Mouse (Mus musculus) testis, postnatal 10 days (tissue): ENCODE data around the gene Fnbp1l.
A peak's percentile ranks its signal among the peaks of the same experiment; 100 is the strongest.

Experiments used
- DNase-seq: peaks from one replicate; pipeline ENCODE4 v3.0.0; 2021; ENCODE audit warnings: low spot score

Gene Fnbp1l

DNA sequence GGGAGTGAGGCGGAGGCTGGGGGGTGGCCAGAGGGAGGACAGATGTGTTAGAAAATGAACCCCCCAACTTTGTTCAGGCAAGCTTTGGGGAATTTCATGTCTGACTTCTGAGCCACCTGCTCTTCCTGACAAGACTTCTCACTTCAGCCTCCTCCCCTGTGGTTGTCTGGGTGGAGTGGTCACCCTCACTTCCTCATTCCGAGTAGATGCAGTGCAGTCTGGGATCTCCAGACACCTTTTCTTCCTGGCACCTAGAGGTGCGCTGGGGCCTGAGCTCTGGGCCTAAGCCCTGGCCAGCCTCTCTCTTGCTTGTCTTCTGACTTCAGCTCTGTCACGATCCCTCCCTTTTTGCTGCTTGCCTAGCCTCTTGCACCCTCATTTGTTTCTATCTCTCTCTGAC, 98.6 kb downstream of the Fnbp1l start:
- no peak for DNase-seq

DNA sequence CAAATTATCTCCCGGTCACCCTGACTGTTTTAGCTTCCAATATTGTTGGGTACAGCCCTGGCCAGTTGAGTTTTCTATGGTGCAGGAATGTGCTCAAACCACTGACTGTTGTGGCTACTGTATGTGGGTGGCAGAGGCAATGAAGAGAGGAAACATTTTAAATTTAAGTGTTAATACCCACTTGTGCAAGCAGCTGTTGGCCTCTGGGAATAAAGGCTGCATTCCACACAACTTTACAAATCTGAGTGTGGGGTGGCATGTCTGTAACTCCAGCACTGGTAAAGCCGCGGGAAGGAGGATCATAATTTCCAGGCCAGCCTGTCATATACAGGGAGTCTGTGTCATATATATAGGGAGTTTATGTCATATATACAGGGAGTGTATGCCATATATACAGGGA, 99.2 kb downstream of the Fnbp1l start:
- no peak for DNase-seq

DNA sequence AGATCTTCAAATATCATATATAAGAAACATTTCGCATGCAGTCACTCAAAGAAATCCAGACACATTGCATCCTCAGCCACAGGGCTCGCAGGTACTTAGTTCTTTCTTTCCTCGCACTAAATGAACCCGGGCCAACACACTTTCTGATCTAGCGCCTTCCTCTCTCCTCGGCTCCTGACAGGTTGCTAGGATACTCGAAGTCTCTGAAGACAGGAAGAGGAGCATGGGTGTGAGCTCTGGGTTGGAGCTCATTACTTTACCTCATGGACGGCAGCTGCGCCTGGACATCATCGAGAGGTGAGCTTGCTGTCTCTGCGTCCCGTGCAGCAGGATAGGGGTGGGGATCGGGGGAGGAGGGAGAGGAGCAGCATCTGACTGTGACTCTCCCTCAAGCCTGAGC, 100.4 kb downstream of the Fnbp1l start:
- no peak for DNase-seq

DNA sequence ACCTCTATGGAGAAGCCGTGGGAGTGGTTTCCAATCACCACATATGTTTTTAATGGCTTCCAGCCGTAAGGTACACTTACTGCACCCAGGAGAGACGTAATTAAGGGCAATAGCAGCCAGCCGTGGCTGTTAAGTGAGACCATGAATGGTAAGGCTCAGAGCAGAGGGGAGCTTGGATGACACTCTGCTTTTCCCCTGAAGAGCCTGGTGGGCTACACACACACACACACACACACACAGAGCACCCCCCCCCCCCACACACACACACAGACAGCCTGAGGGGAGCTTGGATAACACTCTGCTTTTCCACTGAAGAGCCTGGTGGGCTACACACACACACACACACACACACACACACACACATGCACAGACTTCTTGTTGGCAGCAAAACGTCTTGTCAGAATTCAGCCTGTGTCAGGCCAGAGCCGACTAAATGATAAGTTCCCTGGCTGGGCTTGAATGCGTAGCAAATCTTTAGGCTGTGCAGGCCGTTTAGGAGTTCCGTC, 101.2 kb downstream of the Fnbp1l start:
- no peak for DNase-seq

DNA sequence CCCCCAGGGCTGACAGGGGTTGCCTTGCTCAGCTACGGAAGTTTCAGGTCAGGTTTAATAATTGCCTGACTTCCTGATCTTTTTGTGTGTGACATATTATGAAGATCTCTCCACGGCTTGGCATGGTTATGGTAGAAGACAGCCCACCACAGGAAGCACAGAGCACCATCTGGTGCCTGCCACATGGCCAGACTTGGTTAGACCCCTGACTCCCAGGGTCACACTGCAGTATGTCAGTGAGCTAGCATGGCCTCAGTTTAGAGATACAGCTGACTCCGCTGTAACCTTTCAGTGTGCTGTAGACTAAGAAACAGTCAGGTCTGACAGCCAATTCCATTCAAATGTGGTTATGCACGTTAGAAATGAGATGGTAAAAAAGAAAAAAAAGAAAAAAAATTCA, 101.8 kb downstream of the Fnbp1l start:
- no peak for DNase-seq

DNA sequence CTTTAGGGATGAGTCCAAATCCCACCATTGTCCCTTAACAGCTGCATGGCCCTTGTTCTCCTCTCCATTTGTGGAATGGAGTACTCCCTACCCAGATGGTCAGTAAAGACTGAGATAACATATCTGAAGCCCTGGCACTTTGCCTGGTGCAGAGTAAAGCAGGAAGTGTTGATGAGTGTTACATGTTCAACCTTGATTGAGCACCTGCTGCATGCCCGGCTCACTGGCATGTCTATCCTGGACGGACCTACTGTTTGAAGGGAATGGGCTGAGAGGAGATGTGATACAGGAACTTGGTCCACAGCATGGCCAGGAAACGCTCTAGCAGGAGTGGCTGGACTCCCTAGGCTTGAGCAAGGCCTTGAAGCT, 103.2 kb downstream of the Fnbp1l start:
- no peak for DNase-seq

DNA sequence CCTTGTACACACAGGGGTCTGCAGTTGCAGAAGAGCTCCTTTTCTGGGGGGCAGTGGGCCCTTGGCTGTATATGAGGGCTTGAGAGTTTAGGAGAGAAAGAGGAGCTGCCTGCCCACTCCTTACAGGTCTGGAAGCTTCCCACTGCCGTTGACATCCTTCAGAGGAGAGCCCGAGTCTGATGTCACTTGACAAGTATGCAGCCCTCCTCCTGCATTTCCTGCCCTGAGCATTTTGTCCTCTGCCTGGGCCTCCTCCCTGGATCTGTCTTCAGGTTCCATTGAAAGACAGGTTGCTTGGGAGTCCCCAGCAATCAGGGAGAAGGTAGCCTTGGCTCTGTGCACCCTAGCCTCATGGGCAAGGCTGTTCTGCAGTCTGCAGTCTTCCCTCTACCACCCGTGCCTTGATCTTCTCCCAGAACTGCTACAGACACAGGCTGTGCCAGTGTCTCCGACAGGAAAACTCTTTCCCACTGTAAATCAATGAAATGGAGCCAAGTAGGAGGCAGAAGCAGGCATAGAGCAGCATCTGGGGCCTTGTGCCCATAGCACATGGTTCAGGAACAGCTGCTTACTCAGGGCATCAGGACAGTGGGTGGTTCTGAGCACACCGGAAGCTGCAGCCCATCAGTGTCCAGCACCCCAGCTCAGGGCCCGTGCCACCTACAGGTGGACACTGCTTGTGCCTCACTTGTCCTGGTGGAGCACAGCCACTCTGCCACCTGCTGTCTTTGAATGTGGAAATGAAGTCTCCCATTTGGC, 103.8 kb downstream of the Fnbp1l start:
- DNase-seq, result no peak

DNA sequence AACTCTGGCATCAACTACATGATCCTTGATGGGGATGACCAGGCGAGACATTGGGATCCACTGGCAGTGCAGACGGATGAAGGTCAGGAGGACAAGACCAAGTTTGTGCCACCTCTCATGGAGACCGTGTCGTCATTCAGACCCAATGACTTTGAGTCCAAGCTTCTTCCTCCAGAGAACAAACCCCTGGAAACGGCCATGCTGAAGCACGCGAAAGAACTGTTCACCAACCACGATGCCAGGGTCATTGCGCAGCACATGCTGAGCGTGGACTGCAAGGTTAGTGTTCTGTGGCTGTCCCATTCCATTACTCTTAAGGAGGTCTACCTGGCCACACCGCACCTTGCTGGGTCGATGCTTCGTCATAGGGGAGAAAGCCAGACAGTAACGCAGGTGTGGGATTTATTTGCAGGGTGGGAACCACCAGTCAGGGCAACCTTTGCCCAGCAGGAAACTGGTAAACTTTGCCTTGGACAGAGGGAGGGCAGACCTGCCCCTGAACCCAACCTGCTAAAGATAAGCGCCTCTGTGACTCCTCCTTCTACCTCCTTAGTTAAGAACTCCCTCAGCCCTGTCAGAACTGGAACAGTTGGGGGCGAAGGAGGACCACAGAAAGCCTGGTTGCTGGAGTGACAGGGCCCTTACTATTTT, 106.7 kb downstream of the Fnbp1l start:
- no peak for DNase-seq

DNA sequence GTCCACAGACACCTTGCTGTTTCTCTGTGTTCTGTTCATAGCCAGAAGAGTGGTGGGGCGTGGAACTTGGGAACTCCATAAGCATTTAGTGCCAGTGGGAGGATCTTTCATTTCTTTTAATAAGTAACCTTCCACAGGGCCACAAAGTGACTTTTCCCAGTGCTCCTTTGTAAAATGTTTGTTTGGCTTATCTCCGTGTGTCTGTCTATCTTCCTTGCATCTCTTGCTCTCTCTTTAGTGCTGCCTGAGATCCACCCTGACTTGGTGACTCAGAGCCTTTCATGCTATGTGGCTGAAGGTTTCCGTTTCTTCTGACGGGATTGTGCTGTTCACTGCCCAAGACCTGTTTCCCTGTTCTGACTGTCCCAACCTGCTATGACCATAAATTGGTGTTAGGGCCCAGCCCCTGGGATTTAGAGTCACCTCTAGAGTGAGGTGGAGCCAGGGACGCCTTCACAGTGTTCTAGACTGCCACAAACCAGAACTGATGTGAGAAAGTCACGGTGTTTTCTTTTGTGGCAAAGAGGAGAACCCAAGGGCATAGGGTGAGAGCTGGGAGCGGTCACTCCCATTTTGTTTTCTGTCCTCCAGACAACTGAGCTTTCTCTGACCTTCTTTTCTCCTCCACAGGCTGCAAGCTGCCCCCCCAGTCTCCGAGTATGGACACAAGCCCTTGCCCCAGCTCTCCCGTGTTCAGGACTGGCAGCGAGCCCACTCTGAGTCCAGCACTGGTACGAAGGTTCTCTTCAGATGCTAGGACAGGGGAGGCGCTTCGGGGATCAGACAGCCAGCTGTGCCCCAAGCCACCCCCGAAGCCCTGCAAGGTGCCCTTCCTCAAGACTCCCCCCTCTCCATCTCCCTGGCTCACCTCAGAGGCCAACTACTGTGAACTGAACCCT, 107.5 kb downstream of the Fnbp1l start:
- no peak for DNase-seq

DNA sequence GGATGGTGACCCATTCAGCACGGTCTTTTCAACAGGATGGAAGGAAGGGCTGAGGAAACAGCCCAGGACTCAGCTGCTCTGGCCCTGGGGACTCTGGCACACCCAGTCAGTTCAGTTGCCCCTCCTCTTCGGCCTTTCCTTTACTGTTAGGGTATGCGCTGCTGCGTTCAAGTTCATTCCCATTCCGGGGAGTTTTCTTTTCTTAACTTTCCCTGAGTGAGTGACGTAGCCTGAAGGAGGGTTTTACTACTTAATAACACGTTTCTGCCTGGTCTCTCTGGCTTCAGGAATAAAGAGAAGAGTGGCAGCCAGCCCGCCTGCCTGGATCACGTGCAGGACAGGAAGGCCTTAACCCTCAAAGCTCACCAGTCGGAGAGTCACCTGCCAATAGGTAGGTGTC, 108.6 kb downstream of the Fnbp1l start:
- no peak for DNase-seq

DNA sequence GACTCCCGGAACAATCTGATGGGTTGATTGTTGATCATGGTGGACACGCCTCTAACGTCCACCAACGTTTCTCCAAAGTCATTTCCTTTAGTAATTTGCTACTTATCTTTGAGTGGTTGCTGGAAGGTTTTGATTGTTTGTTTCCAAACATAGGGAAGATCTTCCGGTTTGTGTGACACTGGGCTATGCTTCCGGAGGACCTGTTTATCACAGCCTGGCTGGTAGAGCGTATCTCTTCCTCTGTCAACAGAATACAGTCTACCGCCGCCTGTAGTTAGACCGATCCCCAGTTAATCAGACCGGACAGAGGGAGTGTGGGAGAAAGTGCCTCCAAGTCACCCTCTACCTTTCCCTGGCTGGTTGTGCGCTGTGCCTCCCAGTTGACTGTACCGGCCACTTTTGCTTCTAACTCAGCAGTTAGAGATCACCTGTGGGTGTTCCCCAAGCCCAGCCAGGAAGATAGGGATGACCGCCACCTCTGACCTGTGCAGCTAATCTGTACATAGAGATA, 109.2 kb downstream of the Fnbp1l start:
- no peak for DNase-seq

DNA sequence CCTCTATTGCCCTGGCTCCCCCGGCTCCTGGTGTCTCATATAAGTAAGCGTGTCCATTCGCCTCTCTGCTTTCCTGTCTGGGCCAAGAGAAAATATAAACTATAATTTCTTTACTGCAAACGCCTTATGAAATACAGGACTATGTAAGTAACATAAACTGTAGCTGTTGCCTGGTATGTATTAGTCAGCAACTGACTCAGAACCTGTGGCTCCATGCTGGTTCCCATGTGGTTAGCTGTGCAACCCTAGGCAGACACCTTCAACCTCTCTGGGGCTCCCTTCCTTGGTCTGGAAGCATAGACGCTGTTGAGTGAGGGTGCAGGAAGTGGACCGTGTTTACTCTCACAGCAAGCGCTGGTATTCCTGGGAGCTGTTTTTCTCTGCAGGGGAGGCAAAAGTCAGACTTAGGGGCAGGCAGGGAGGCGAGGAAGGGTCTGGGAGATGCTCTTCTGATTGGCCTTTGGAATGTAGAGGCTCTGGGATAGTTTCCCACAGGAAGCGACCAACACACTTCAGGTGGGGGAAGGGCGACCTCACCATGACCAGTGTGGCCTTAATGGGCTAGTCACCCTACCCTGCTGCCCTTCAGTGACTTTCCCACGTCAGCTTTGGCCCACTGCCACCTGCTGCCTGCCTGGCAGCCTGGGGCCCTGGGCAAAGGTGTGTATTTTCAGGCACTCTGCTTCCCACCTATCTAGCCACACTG, 109.8 kb downstream of the Fnbp1l start:
- peak; percentile 58 for DNase-seq

DNA sequence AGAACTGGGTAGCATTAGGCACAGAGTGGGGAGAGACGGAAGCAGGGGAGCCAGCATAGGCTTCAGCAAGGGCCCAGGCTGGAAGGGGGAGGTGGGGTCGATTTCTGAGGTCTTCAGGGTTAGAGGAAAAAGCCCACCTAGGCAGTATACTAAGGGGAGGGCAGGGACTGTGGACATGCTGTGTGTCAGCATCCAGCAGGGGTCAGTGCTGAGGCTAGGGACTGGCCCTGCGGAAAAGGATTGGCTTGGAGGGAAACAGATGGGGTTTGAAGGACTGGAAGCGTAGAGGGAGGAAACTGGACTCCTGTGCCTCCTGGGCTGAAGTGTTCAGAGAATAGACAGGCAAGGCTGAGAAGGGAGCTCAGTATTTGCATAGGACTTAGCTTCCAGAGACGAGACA, 110.4 kb downstream of the Fnbp1l start:
- peak; percentile 80 for DNase-seq

DNA sequence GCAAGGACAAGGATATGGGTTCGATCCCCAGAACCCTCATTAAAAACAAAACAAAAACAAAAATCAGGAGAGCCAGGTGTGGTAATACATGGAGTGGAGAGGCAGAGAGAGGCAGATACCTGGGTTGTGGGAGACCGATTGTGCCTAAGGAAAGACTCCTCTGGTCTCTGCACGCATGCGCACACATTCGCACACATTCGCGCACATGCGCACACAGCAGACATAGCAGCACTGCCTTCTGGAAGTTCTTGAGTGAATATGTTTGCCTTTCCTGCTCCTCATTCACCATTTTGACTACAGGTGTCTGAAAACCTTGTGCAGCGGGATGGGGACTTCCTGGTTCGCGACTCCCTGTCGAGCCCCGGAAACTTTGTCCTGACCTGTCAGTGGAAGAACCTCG, 111.7 kb downstream of the Fnbp1l start:
- DNase-seq, result no peak

DNA sequence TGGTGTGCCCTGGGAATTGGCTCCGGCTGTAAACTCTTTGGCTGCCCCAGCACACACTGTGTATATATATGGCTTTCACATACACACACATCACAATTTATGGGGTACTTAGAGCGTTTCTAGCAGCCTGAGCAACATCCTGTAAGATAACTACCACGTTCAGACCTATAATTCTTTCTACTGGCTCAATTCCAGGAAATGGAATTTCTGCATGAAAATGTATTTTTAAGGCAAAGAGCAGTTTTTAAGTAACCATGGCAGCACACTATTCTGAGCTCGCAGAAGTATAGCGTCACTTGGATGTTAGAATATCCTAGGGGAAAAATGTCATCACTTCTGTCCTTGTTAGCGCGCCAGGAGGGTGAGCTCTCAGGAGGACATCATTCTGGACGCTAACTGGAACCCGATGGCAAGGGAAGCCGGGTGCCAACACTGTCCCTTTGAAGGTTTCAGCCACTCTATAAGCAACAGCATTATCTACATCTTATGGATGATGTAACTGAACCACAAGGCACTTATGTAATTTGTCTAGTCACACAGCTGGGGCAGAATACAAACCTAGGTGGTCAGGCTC, 113.1 kb downstream of the Fnbp1l start:
- DNase-seq, result no peak

DNA sequence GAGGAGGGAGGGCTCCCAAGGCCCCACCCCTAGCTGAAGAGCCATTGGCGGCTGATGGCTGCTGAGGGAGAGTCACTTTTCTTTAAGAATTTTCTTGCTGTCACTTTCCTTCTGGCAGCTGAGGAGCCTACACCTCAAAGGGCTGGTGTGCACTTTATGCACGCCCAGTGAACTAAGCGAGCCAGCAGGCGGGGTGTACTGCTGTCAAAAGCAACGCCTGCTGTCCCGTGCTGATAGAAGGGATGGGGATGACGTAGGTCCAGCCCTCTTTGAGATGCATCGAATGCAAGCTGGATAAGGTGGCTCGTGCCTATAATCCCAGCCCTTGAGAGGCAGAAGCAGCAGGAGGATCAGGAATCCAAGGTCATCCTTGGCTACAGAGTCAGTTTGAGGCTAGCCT, 118.6 kb downstream of the Fnbp1l start:
- no peak for DNase-seq

DNA sequence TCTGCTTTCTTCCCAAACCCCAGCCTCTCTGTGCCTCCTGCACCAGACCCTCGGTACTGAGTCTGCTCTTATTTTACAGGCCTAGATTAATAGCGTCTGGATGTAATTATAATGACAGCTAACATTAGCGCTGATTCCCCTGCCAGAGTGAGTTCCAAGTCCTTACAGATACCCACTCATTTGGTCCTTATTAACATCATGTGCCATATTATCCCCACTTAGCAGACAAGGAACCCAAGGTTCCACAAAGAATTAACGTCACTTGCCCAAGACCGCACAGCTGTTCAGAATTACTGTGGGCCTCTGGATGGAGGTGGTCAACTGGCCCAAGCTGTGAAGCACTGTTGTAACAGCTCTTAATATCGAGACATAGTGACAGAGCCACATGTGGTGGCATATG, 119.9 kb downstream of the Fnbp1l start:
- no peak for DNase-seq

DNA sequence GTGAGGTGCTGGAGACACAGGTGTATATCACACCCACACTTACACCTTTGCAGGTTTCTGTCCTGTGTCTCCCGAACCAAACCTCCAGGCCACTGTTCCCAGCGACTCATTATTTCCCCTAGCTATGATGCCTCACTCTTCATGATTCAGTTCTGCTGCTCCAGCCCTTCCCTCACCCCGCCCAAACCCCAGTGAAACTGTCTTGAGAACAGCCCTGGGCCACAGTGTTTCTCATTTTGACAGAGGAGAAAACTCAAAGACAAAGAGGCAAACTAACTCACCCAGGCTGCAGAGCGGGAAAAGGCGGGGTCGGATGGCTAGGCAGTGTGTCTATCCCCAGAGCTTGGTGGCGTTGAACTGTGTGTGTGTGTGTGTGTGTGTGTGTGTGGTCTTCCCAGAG, 121.0 kb downstream of the Fnbp1l start:
- DNase-seq, result no peak

DNA sequence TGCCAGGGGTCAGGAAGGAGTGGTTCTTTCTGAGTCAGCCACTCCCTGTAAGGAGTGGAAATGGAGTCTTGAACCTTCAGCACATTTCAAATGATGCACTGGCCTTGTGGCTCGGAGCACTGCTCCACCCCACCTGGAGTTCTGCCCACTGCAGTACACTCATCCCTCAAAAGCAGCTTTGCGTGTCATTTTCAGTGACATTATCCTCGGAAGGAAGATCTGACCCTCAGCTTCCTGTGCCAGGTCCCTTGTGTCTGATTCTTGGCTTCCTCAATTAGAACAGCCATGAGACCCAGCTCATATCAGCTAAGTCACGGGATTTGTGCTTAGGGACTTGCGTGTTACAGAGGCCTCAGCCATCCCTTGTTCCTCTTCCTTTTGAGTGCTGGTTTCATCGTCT, 121.6 kb downstream of the Fnbp1l start:
- no peak for DNase-seq

DNA sequence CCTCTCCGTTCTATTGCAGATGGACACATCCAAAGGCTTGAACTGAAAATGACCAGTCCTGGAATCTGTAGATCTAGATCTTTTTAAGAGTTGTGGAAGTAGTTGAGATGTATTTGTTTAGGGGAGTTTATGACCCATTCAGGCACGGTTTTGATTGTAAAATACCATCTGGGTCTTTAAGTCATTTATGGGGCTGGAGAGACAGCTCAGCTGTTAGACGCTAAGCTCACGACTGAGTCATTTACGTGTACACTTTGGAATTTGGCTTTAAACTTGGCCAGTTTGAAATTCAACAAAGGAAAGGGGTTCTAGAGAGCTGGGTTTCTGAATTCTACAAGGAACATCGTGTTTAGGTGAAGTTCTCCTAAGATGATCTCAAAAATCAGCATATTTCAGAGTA, 124.8 kb downstream of the Fnbp1l start:
- no peak for DNase-seq

DNA sequence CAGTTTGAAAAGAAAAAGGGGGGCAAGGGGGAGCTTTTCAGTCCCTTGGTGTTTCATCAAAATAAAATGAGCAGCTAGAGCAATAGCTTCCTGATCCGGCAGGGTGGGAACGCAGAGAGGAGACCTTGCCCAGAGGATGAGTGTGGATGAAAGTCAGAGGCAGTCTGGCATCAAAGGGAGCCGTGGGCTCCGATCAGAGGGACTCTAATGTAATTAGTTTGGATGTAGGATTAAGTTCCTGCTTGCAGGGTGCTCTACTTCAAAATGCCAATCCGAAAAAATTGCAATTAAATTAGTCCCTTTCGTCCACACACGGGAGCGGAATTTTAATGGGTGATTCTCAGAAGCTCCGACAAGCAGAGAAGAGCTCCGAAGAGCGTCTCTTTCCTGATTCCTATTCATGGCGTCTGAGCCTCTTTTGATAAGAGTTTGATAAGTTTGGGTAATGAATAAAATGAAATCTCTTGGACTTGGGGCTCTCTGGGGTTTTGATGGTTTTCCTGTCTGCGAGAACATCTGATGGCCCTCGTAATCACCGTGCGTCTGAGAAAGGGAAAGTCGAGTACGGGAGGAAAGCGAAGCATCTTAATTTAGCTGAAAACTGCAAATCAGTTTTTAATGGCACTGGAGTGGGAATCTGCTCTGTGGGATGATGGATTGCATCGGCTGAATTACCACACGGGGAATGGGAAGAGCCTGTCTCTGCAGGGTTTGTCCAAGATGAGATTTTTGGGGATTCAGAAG, 126.5 kb downstream of the Fnbp1l start:
- no peak for DNase-seq
